Mouse (Mus musculus) embryo, embryonic 11 days (tissue): ENCODE data around the gene Gphn.

Experiments
- DNase-seq: peaks from one replicate; pipeline ENCODE4 v3.0.0-alpha.2; 2015

The Gphn gene

DNA sequence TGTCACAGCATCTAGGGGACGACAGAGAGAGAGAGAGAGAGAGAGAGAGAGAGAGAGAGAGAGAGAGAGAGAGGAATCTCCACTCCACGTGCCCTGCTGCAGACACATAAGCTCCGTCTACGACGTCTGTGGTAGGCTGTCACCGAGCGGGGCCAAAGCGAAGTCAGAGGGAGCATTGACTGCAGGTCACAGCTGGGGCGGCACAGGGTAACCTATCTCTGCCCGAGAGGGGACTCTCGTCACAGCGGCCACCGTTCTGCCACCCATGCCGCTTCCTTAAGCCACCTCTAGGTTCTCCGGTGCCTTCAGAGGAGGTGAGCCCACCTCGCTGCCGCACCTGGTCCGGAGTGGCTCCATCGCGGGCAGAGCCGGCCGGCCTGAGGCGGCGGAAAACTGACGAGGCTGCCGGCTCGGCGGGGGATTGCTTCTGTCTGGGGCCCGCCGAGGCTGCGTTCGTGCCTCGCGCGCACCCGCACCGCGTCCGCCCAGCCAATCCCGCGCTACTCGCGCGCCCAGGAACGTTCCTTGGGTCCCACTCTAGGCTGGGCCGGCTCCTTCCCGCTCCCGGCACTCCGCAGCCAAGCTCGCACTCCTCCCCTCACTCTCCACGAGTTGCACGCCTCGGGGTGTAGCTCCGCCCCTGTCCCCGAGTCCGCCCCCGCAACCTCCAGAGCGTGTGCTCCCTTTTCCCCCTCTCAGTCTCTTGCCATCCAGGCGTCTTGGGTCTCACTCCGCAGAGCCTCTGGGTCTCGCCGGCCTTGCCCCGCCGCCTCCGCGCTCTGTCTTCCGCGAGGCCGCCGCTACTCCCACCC is at the start of gene Gphn:
Gene Gphn, plus strand, starts transcription at position 673 of the 812 bp plus-strand sequence.
- peak; percentile 95 for DNase-seq

DNA sequence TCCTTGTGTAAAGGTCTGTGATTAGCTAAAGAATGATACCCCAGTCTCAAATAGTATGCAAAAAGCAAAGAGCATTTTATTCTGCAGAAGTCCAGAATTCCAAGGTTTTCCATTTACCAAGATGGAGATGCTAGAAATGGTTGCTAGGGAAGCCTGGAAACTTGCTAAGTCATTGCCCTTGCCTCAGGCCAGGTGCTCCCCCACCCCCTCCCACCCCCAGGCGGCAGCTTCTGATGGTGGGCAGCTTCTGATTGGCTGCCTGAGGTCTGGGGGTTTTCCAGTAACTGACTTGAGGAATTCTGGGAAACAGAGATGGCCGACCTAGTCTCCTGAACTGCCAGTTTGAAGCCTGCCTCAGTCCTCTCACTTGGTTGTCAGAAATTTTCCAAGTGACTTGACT is 44.7 kb upstream of the Gphn start:
- no peak for DNase-seq

DNA sequence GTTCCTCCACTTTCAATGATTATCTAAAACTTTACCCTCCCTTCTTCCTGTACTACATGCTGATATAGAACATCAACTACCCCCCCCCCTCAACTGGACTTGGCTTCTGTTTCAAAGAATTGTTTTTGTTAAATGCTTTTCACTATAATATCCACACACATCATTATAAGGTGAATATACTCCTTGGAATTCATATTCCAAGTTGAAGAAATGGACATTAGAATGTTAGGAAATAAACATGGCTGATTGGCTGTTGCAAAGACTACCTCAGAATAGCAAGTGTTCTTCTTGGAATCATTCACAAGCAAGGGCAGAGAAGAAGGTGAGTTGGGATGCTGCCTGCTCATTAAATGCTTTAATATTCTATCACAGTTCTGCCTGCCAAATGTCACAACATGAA is 32.2 kb upstream of the Gphn start, which contains the start of gene Gm6657:
Gene Gm6657, plus strand, starts transcription at position 301 of the 400 bp plus-strand sequence.
- no peak for DNase-seq

DNA sequence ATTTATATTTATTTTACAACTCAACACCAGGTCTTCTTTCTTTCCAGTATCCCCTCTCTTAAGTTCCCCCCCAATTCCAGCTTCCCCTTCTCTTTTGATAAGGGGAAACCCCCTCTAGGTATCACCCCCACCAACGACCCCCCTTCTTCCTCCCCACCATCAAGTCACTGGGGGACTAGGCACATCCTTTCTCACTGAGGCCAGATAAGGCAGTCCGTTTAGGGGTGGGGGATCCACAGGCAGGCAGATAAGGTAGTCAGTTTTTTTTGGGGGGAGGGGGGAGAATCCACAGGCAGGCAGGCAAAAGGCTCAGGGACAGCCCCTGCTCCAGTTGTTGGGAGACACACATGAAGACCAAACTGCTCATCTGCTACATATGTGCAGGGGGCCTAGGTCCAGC is 30.8 kb upstream of the Gphn start:
- DNase-seq = no peak

DNA sequence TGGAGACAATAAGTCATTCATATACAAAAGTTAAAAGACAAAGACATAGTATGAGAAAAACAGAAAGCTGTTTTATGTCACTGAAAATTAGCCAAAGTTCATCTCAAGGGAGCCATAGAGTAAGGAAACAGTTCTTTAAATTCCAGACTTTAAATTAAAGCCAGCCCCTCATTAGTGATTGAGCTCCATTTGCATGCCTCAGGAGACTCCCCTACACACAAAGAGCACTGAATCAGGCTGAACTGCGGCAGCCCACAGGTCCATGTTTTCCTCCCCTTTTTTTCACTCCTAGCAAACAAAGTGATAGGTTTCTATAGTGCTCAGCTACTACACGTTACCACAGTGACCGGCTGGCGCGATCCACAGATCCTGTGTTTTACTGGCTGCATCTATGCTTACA is 22.5 kb upstream of the Gphn start:
- peak; percentile 28 for DNase-seq

DNA sequence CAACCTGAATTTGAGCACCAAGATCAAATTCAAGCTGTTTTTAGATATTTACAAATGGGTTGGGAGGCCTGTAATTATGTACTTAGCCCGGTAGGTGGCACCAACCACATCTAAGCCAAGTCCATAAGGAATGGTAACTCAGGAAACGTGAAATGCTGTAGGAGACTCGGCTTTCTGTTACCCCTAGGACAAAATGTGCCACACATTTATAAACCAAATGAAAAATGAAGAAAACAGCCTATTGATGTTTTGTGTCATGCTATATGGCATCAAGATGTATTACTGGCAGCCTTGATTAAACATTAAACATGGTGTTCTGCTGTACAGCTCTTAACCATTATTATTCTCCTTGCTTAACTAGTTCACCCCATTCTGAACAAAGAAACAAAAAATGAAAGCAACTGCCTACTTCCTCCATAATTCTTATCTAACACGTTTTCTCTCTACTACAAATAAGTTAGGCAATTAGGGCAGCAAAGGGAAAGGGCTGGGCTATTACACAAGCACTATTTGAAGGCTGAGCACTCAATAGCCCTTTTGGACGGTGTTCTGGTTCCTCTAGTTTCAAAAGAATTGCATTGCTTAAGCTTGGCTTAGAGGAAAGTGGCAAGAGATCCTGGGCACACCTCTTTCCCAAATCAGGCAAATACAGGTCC is 20.1 kb upstream of the Gphn start:
- DNase-seq = peak; percentile 83

DNA sequence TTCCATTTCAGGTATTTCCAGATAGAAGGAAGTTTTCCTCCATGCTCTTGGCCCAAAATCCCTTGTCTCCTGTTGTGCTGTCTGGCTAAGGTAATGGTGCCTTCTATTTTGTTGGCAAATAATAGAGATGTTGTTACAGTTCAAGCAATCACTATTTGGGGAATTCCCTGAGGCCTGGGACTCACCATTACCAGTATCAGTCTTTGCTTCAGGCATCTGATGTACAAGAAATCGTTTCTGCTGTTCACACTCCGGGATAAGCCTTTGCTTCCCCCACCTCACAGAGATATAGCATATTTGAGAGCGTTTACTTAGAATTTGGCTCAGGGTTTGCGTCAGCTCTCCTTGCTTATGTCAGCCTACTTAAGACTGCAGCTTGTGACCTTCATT is 19.6 kb upstream of the Gphn start:
- DNase-seq = no peak

DNA sequence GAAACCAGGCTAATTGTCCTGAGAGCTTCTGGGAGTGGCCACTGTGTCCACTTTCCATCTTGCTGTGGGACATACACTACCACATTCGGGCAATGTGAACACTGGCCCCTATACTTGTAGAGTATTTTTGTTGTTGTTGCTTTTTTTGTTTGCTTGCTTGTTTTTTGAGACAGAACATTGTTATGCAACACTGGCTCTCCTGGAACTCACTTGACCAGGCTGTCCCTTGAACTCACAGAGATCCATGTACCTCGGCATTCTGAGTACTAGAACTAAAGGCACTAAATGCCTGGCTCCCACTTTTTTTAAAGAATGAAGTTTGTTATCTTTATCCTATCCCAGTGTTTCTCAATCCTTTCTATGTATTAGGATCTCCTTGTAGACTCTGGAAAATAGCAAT is 16.3 kb upstream of the Gphn start:
- no peak for DNase-seq

DNA sequence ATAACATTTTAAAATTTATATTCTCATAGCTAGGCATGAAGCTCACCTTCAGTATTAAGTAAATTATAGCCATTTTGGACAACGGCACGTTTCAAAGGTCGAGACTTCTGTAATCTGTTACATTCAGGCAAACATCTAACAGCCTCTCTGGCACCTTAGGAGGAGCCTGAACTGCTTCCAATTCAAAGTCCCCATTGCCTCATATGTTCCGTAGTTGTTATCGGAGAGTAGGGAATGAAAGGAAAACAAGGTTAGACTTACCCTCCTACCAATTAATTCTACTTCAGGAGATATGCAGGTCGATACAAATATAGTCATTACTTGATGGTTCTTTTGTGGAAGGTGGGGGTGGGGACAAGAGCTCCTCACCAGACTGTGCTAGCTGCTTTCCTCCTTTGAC is 10.7 kb upstream of the Gphn start:
- no peak for DNase-seq

DNA sequence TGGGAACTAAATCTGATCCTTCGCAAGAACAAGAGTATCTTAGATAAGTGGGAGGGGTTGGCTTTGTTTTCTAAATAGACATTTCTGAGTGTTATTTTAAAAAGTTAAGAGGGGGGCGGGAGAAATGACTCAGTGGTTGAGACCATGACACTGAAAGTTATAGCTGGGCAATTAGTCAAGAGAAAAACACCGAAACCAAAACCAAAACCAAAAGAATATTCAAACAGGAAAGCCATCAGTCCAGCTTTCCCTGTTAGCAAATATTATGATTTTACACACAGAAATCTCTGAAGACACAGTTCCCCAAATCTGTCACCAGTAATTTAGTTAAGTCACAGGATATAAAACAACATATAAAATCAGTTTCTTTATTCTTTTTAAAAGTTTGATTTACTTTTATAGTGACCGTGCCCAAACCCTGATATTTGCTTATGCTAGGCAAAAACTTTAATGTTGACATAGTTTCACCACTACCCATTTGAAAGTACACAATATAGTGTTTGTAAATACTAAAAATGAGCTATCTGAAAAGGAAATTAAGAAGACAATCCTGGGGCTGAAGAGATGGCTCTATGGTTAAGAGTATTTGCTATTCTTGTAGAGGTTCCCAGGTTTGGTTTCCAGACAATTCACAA is 6.9 kb upstream of the Gphn start:
- no peak for DNase-seq

DNA sequence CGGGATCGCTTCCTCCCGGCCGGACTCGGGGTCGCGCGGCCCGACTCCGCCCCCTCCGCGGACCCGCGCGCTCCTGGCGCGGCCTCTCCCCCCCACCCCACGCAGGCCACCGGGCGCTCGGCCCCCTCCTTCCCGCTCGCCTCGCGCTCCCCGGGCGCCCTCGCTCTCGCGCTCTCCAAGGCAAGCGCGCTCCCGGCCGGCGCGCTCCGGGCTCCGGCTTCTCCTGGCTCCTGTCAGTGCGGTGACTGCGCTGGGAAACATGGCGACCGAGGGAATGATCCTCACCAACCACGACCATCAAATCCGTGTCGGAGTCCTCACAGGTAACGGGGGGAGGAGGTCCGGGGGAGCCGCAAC is 318 bp downstream of the Gphn start:
- DNase-seq = peak; percentile 95

DNA sequence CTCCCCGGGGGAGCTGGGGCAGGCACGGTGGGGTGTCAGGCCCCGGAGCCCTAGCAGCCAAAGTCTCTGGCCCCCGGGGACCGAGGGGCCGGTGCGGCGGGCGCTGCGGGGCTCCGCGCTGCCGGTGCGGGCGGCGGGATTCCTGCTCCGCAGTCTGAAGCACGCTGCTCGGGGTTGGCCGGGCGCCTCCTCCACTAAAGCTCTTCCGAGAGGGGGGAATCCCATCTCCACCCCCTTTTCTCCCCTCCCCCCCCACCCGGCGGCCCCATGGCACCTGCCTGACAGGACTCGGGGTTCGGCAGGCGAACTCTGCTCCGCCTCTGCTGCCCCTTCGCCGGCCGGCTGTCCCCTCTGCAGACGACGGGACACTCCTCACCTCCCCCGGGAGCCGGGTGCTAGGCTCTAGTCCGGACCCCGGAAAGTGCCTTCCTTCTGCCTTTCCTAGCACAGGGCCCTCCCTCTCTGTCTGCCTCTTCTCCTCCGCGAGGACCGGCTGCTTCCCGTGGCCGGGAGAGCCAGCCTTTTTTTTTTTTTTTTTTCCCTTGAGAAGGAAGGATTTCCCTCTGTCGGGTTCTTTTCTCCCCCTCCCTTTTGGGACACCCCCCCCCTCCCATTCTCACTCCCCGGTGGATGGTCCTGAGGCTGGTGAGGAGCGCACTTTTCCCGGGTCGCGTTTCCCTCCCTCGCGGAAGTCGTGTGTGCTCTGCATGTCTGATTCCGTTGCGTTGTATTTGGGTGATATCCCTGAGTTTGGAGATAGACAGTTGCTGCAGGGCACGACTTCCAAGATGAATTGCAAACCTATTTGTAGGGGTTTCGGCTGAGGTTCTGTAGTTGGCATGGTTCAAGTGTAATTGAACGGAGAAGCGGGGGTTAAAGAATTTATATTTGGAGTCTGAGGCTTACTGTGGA is 1.1 kb downstream of the Gphn start:
- peak; percentile 70 for DNase-seq

DNA sequence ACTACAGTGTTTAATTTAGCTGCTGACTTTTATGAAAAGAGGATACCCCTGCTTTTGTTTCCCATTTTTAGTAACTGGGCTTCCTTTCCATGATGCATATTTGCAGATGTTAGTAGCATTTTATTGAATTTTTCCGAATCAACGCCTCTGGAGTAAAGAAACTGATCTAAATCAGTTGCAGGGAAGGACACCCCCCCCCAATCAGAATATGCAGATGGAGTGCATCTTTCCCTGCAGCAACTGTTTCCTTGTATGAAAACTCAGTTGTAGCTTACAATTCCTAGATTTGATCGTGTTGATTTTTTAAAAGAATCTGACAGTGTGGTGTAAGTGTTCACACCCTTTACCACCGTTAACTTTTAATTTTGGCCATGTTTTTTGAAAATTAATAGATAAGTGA is 2.0 kb downstream of the Gphn start:
- DNase-seq = no peak

DNA sequence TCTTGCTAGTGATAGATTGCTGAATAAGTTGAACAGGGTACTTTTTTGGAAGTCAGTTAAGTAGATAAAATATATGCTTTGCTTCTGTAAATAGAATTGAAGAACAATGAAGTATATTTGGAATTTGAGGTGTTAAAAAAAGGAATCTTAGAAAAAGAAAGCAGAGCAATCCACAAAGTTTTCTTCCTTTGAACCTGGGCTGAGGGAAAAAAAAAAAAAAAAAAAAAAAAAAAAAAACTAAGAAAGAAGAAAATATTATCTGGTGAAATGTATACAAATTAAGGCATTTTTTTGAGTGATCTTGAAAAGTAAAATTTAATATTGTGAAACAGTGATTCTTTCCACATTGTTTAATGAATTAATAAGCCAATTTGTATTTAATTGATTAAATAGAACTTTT is 6.4 kb downstream of the Gphn start:
- no peak for DNase-seq

DNA sequence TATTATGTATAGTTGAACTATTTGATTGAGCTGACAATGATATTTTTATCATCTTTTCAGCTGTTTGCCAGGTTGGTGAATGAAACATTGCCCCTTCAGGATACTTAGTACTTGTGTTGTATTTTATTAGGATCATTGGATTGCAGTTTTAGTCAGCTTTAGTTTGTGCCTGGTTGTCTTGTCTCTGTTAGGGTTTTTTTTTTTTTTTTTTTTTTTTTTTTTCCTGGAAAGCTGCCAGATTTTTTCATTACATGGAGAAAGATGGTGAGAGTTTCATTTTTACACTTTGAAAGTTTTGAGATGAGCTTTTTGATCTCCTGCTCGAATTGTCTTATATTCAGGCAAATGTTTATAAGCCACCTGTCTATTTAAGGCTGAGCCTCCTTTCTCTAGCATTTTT is 22.2 kb downstream of the Gphn start:
- DNase-seq = no peak

DNA sequence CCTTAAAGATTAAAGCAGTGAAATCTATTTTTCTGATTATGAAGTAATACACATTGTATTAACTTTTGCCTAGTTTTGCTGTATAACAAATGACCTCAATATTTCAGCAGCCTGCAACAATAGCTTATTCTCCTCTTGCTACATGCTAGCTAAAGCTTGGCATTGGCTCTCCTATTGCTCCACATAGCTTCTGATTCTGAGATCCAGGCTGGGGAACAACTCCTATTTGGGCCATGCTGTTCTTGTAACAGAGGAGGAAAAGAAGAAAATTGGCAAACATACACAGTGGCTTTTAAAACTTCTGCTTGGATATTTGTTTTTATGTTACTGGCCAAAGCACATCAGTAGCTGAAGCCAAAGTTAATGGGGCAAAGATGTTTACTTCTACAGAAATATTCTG is 23.0 kb downstream of the Gphn start:
- DNase-seq = no peak

DNA sequence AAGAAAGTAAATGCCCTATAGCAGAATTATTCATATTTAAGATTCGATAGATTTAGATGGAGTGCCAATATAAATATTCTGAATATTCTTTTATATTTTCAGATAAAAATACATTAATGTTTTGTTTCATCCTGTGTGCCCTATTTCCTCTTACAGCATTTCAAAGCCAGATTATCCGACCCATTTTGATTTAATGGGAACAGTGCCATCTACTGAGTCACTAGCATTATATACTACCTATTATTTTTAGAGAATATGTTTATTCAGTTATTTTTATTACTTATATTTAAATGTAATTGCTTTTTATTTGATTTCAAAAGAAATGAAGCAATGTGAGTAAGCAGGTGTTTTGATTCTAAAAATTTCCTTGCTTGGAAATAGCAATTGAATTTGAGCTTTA is 51.2 kb downstream of the Gphn start:
- no peak for DNase-seq

DNA sequence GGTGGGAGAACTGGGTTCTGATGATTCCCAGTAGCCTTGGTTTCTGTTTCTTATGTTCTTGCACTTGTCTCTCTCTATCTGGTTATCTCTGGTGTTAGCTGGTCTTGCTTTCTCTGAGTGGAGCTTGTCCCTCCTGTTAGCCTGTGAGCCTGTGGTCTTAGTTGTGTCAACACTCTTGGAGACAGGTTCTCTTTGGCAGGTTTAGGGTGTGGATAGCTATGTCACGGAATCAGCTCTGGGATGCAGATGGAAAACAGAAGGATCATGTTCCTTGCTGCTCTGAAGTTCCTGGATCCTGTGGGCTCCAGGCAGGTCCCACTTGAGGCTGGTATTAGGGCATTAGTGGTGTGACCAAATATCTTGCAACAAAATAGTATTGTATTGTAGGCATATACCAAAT is 64.2 kb downstream of the Gphn start:
- no peak for DNase-seq

DNA sequence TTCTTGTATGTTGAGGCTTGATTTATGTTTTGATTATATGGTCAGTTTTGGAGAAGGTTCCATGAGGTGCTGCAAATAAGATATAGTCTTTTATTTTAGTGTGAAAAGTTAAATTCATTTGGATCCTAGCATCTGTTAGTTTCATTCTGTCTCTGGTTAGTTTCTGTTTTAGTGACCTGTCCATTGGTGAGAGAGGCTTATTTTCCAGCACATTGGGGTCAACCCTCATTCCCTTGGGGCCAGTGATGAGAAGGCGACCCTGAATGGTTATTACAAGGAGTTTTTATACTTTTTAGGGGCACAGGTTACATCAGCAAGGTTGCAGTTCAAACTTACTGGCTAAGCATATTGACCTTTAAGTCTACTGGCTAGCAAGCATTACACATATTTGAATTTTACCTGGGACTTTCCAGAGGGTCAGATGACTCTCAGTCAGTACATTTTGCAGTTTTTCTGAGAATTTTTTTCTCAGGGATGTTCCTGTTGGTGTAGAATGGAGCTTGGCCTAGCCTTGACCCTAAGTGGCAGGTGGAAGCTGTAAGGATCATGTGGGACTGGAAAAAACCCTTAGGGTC is 72.7 kb downstream of the Gphn start:
- DNase-seq = no peak

DNA sequence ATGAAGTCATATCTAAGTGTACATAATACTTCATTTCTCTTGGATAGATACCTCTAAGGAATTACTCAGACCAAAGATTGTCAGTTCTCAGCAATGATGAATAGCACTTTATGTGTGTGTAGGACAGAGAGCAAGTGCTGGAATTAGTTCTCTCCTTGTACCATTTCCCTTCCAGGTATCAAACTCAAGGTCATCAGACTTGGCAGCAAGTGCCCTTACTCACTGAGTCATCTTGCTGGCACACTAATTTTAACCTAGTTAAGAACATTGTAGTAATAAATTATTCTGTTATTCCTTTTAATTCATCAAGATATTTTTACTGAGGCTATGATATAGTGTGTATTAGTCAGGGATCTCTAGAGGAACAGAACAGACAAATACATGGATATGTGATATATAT is 88.9 kb downstream of the Gphn start:
- DNase-seq = no peak

DNA sequence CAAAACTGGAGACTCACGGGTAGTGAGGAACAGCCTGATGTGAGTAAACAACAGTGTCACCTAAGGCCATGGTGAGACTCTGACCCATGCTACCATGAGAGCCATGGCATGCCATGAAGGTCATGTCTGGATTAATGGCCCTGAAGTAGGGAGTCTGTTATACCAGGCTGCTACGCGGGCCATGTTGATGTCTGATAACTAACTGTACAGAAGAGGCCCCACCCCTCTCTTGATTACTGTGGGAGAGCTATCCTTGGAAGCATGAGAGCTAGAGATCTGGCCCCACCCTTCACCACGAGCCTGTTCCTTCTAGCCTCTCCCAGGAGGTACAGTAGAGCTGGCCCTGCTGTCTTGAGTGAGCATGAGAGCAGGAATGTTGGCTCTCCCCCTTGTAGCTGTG is 101.8 kb downstream of the Gphn start:
- DNase-seq = no peak

DNA sequence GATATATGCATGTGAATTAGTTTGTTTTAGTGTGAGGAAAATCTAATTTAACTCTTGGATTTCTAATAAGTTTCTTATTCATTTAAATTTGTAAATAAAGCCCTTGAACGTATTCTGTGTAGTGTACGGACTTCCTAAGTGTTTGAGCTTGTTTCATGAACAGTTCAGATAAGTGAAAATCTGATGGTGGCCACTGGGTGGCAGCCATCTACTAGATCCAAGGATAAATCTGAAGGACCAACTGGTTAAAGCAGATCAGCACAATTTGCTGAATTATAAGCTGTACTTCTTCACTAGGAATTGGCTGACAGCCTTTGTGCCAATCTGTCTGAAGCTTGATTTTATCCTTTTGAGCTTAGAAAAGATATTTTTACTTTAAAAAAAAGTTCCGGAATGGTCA is 105.9 kb downstream of the Gphn start:
- peak; percentile 71 for DNase-seq

DNA sequence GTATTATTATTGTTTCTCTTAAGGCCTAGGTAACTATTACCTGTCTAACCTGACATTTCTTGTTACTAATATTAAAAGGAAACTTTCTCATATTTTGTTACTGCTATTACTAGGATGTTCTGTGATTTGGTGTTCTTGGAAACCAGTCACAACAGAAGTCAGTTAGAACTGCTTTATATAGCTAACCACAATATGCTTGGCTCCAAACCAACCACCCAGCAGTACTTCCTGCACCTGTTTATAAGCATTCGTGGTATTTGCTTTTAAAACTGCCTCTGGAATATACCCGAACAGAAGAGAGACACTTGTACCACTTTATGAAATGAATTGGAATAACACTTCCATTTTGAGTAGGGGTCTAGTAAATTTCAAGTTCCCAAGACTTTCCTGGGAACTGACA is 130.3 kb downstream of the Gphn start:
- DNase-seq = no peak
